Mouse (Mus musculus): ENCODE results near the gene Icosl.

The Icosl gene

DNA sequence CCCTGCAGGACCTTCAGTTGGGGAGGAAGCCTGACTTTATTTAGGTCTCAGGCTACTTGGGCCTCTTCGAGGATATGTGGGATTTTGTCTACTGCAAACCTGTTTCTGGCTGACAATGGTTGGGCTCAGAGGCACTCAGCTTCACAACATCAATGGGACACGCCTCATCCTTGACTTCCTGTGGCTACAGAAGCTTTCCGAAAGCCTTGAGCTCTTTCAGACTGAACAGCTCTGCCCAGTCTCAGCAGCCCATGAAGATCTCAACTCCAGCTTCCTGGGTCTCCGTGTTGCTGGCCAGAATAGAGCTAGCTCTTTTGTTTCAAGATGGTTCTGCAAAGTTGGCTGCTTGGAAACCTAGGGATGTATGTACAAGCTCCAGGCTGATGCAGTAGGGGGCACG, 9.2 kb downstream of the Icosl start:
- peaks cover 47% of the 10 kb centered on the region for H3K4me1 ChIP-seq (replicated peaks; ENCODE audit: low read depth, low read length)
- H3K36me3 ChIP-seq (ENCODE audit: insufficient read depth, low read length) = peaks cover 74% of the 10 kb centered on the region
- no peaks in the 10 kb centered on the region for H3K9me3 ChIP-seq (ENCODE audit: low read length)
- no peak for TF ChIP-seq NANOG (IDR thresholded peaks at IDR 0.05; ENCODE audit: borderline replicate concordance, low read length)
- TF ChIP-seq CTCF (conservative IDR thresholded peaks at IDR 0.05; ENCODE audit: low read length) = no peak
- no peak for TF ChIP-seq POU5F1 (IDR thresholded peaks at IDR 0.05; ENCODE audit: borderline replicate concordance, low read length)
- no peak overlapping the region for H3K4me3 ChIP-seq (replicated peaks; ENCODE audit: low read length)
- H3K27me3 ChIP-seq (ENCODE audit: insufficient read depth, low read length) = no peaks in the 10 kb centered on the region

DNA sequence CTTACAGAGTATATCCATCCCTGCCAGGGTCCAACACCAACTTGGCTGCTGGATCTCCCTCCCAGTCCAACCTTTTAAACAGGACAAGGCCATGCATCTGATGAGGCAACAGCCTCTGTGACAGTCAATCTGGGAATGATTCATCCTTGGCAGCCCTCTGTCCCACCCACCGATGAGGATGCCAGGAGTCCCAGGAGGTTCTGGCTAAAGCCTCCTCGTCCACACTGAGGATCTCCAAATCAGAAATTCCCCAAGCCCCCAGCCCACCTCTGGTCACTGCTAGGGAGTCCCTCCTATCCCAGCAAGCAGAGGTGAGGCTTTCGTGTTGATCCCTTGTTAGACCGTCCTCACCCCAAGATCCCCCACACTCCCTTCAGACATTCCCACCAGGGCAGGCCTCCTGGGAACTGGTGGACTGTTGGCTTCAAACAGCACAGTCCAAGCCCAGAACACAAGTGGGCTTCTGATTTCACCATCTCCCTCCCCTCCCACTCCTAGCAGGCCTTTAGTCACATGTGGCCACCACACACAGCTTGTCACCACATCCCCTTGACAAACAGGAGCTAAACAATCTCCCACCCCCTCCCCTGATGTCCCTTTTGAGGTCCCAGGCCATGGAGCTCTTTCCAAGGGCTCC, 11.0 kb downstream of the Icosl start:
- no peak for TF ChIP-seq POU5F1 (IDR thresholded peaks at IDR 0.05; ENCODE audit: borderline replicate concordance, low read length)
- TF ChIP-seq CTCF (conservative IDR thresholded peaks at IDR 0.05; ENCODE audit: low read length) = no peak
- no peak for TF ChIP-seq NANOG (IDR thresholded peaks at IDR 0.05; ENCODE audit: borderline replicate concordance, low read length)
- H3K36me3 ChIP-seq (ENCODE audit: insufficient read depth, low read length) = peaks cover 56% of the 10 kb centered on the region
- H3K9me3 ChIP-seq (ENCODE audit: low read length) = no peaks in the 10 kb centered on the region
- no peaks in the 10 kb centered on the region for H3K27me3 ChIP-seq (ENCODE audit: insufficient read depth, low read length)
- H3K4me3 ChIP-seq (replicated peaks; ENCODE audit: low read length) = no peak overlapping the region
- peaks cover 37% of the 10 kb centered on the region for H3K4me1 ChIP-seq (replicated peaks; ENCODE audit: low read depth, low read length)

DNA sequence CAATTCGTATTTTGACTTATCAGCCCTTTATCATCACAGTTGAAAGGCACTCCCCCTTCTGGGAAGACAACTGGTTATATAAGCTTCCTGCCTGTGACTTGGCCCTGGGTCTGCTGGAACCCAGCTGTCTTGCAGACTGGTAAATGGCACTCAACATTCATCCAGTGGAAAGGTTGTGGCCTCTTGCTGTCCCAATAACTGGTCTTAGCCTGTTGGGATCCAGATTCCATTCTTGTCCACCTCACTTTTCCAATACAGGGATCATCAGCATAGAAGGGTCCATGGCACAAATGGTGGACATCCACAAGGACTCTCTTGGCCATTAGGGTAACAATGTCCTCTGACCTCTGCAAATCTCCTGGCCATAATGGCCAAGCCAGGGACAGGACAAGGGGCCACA, 15.0 kb downstream of the Icosl start:
- Histone ChIP-seq H3K4me1 (replicated peaks; ENCODE audit: low read depth, low read length) (peaks cover 17% of the 10 kb centered on the region), H3K36me3 (ENCODE audit: insufficient read depth, low read length) (peaks cover 16% of the 10 kb centered on the region), H3K27me3 (ENCODE audit: insufficient read depth, low read length) (peaks cover 12% of the 10 kb centered on the region; the same call in 1 of the 2 replicates), H3K4me3 (replicated peaks; ENCODE audit: low read length) (no peak overlapping the region), H3K9me3 (ENCODE audit: low read length) (no peaks in the 10 kb centered on the region)
- no peak for TF ChIP-seq POU5F1 (IDR thresholded peaks at IDR 0.05; ENCODE audit: borderline replicate concordance, low read length)
- TF ChIP-seq NANOG (IDR thresholded peaks at IDR 0.05; ENCODE audit: borderline replicate concordance, low read length) = no peak
- TF ChIP-seq CTCF (conservative IDR thresholded peaks at IDR 0.05; ENCODE audit: low read length) = no peak

DNA sequence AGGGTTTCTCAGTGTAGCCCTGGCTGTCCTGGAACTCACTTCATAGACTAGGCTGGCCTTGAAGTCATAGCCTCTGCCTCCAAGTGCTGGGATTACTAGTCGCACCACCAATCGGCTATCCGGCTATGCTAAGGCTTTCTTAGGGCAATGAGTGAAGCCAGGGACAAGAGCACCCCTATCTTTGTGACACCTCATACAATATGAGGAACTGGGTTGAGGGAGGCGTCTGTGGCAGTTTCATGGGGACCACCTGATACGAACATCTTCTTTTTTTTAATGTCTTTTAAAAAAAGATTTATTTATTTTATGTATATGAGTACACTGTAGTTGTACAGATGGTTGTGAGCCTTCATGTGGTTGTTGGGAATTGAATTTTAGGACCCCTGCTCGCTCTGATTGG, 16.6 kb downstream of the Icosl start:
- H3K4me3 ChIP-seq (replicated peaks; ENCODE audit: low read length) = no peak overlapping the region
- no peaks in the 10 kb centered on the region for H3K36me3 ChIP-seq (ENCODE audit: insufficient read depth, low read length)
- TF ChIP-seq CTCF (conservative IDR thresholded peaks at IDR 0.05; ENCODE audit: low read length) (no peak), NANOG (IDR thresholded peaks at IDR 0.05; ENCODE audit: borderline replicate concordance, low read length) (no peak), POU5F1 (IDR thresholded peaks at IDR 0.05; ENCODE audit: borderline replicate concordance, low read length) (no peak)
- peaks cover 14% of the 10 kb centered on the region for H3K4me1 ChIP-seq (replicated peaks; ENCODE audit: low read depth, low read length)
- H3K9me3 ChIP-seq (ENCODE audit: low read length) = no peaks in the 10 kb centered on the region
- peaks cover 14% of the 10 kb centered on the region for H3K27me3 ChIP-seq (ENCODE audit: insufficient read depth, low read length)

DNA sequence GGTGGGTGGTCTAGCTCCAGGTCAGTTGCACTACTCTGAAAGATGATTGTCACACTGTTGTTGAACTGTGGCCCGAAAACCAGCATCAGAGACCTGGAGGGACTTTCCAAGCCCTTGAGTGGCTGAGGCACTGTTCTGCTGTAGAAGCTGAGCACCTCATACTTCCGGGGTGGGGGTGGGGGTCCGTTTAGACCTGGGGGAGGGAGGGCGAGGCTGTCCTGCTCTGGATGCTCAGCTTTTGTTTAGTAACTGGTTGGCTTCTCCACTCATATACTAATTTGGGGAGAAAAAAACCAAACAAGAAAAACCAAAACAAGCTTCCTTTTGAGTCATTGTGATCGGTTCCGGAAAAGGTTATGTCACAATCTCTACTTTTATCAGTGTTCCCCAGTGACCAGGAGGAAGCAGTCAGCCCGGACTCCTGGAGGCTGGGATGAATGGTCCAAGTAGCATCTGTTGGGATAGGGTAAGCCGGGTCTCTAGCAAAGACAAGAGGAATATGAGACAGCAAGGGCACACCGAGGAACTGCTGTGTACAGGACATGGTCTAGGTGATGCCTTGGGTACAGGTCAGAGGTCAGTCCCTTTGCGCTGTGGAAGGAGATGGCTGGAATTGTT, 17.5 kb downstream of the Icosl start:
- Histone ChIP-seq H3K27me3 (ENCODE audit: insufficient read depth, low read length) (peaks cover 23% of the 10 kb centered on the region), H3K4me3 (replicated peaks; ENCODE audit: low read length) (no peak overlapping the region), H3K36me3 (ENCODE audit: insufficient read depth, low read length) (no peaks in the 10 kb centered on the region), H3K9me3 (ENCODE audit: low read length) (no peaks in the 10 kb centered on the region), H3K4me1 (replicated peaks; ENCODE audit: low read depth, low read length) (peaks cover 17% of the 10 kb centered on the region)
- TF ChIP-seq CTCF (conservative IDR thresholded peaks at IDR 0.05; ENCODE audit: low read length) (no peak), NANOG (IDR thresholded peaks at IDR 0.05; ENCODE audit: borderline replicate concordance, low read length) (no peak), POU5F1 (IDR thresholded peaks at IDR 0.05; ENCODE audit: borderline replicate concordance, low read length) (no peak)

DNA sequence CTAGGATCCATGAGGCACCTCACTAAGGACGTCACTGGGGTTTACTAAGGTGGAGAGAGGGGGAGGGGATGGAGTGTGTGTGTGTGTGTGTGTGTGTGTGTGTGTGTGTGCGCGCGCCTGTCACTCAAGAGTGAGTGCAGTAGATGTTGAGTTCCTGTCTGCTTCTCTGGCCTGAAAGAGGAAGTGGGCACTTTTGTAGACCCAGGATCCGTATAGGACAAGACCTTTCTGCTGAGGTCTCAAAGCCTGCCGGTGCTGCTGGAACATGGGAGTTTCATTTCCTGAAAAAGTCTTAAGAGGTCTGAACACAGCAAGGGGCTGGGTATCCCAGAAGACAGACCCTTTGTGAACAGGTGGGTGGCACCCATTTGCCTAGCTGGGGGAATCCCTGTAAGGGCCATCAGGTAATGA, 18.0 kb downstream of the Icosl start:
- H3K4me1 ChIP-seq (replicated peaks; ENCODE audit: low read depth, low read length) = peaks cover 17% of the 10 kb centered on the region
- no peaks in the 10 kb centered on the region for H3K9me3 ChIP-seq (ENCODE audit: low read length)
- peaks cover 28% of the 10 kb centered on the region for H3K27me3 ChIP-seq (ENCODE audit: insufficient read depth, low read length)
- H3K4me3 ChIP-seq (replicated peaks; ENCODE audit: low read length) = no peak overlapping the region
- TF ChIP-seq NANOG (IDR thresholded peaks at IDR 0.05; ENCODE audit: borderline replicate concordance, low read length) (no peak), POU5F1 (IDR thresholded peaks at IDR 0.05; ENCODE audit: borderline replicate concordance, low read length) (no peak), CTCF (conservative IDR thresholded peaks at IDR 0.05; ENCODE audit: low read length) (no peak)
- no peaks in the 10 kb centered on the region for H3K36me3 ChIP-seq (ENCODE audit: insufficient read depth, low read length)

DNA sequence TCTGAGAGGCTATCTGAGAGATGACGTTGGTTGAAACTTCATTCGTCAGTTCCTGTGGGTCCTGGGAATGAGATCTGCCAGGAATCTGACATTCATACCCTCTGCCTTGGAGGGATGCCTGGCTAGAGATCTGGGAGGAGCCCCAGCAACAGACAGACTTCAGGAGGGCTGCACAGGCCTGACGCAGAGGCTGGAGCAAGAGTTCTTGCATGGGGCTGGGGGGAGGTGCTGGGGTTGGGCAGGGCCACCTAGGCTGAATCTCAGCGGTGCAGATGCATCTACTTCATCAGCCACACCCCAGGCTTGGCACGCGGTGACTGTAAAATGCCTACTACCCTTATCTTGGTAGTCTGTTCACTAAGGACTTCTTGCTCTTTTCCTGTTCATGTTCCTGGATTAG, 21.1 kb downstream of the Icosl start:
- Histone ChIP-seq H3K4me3 (replicated peaks; ENCODE audit: low read length) (no peak overlapping the region), H3K36me3 (ENCODE audit: insufficient read depth, low read length) (no peaks in the 10 kb centered on the region)

DNA sequence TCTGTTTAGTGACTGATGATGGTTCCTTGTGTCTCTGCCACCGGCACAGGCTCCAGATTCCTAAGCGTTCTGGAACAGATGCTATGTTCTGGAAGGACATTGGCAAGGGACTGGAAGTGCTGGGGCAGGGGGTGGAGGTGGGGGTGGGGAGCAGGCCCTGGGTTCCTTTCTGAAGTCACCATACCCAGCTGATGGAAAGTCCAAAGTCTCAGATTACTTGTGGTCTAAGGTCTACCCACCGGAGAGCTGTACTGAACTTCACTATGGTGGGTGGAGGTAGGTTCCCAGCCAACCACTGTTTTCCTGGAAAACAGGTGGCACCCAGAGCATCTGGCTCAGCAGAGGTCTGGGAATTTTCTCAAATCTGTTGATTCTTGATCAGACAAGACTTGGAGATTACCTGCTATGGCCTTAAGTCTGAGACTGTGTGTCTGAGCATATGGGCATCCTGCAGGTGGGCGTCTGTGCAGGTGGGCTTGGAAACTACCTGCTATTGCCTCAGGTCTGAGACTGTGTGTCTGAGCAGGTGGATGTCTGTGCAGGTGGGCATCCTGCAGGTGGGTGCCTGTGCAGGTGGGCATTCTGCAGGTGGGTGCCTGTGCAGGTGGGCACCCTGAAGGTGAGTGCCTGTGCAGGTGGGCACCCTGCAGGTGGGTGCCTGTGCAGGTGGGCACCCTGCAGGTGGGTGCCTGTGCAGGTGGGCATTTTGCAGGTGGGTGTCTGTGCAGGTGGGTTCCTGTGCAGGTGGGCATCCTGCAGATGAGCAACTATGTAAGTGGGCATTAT, 21.8 kb downstream of the Icosl start:
- Histone ChIP-seq H3K27me3 (ENCODE audit: insufficient read depth, low read length) (peaks cover 48% of the 10 kb centered on the region), H3K4me1 (replicated peaks; ENCODE audit: low read depth, low read length) (peaks cover 11% of the 10 kb centered on the region), H3K4me3 (replicated peaks; ENCODE audit: low read length) (no peak overlapping the region), H3K9me3 (ENCODE audit: low read length) (peaks cover 3% of the 10 kb centered on the region; the same call in 1 of the 2 replicates), H3K36me3 (ENCODE audit: insufficient read depth, low read length) (no peaks in the 10 kb centered on the region)
- TF ChIP-seq NANOG (IDR thresholded peaks at IDR 0.05; ENCODE audit: borderline replicate concordance, low read length) = no peak
- no peak for TF ChIP-seq CTCF (conservative IDR thresholded peaks at IDR 0.05; ENCODE audit: low read length)
- TF ChIP-seq POU5F1 (IDR thresholded peaks at IDR 0.05; ENCODE audit: borderline replicate concordance, low read length) = no peak

More for the DNA sequence above, 21.1 kb downstream of the Icosl start:
- Histone ChIP-seq H3K27me3 (ENCODE audit: insufficient read depth, low read length) (peaks cover 46% of the 10 kb centered on the region), H3K9me3 (ENCODE audit: low read length) (no peaks in the 10 kb centered on the region), H3K4me1 (replicated peaks; ENCODE audit: low read depth, low read length) (peaks cover 11% of the 10 kb centered on the region)
- TF ChIP-seq POU5F1 (IDR thresholded peaks at IDR 0.05; ENCODE audit: borderline replicate concordance, low read length) (no peak), NANOG (IDR thresholded peaks at IDR 0.05; ENCODE audit: borderline replicate concordance, low read length) (no peak), CTCF (conservative IDR thresholded peaks at IDR 0.05; ENCODE audit: low read length) (no peak)
